Mouse (Mus musculus) spleen, adult 2 months (tissue): ENCODE data around the gene Angptl2.

Experiments
- CTCF ChIP-seq: fragments of 200-500 bp; IDR thresholded peaks from 2 replicates; pipeline ENCODE4 v1.5.1; 2011; ENCODE audit warnings: mild to moderate bottlenecking, inconsistent platforms; ENCODE audit not compliant: insufficient read depth, insufficient read length, insufficient replicate concordance; ENCODE audit errors: extremely low read depth
- POLR2A ChIP-seq: fragments of 200-500 bp; IDR thresholded peaks from 2 replicates; pipeline ENCODE4 v1.6.1; 2011; ENCODE audit warnings: low read depth, low read length, inconsistent platforms

GRCm38 (mm10) chr2:33183321-33183720 is 32.5 kb upstream of the Angptl2 start:
- TF ChIP-seq CTCF (no peak), POLR2A (no peak)
